Mouse (Mus musculus): ENCODE measurements around the gene Rpl13a. TPM values are rescaled to one million over a fixed set of nuclear protein-coding genes. Genes with fewer than 3 reads are reported as not detected.
"Not testable (repeated sequence)": the region's sequence is repeated elsewhere in the genome, so short reads cannot be mapped to it uniquely, and the experiment has no call there.

Gene Rpl13a
- total RNA-seq, 2 experiments from 2014 or later = 3,605 to 4,750 TPM

- ATAC-seq (replicated peaks; ENCODE audit: poor library complexity, severe bottlenecking) = peak; percentile 10
These were observed 7.2 kb downstream of the Rpl13a start for GRCm38 (mm10) chr7:45121404-45121803.

GRCm38 (mm10) chr7:45119780-45120709 lies 8.5 kb downstream of the Rpl13a start:
- ATAC-seq (replicated peaks; ENCODE audit: poor library complexity, severe bottlenecking) = no peak

DNA sequence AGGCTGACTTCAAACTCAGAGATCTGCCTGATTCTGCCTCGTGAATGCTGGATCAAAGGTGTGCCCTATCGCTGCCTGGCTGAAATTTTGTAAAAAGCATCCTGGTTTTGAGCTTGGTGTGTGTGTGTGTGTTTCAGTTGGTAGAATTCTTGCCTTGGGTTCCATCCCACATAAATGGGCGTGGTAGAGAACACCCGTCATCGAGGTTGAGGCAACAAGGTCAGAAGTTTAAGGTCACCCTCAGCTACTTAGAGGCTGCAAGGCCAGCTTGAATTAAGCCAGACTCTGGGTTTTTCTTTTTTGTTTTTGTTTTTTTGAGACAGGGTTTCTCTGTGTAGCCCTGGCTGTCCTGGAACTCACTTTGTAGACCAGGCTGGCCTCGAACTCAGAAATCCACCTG lies 10.2 kb downstream of the Rpl13a start:
- ATAC-seq (replicated peaks; ENCODE audit: poor library complexity, severe bottlenecking) = no peak

DNA sequence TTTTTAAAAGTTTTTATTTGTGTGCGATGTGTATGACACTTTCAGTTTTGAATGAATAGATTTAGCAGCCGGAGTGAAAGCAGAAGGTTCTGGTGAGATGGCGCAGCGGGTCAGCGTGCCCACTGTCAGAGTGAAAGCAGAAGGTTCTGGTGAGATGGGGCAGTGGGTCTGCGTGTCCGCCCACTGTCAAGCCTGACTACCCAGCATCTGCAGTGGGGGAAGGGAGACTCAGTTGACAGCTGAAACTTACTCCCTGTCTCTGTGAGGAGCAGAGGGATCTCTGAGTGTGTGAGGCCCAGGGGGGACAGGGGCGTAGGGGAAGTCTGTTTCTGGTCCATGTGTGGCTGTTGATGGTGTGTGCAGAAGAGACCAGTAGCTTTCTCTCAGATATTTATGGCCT lies 11.0 kb downstream of the Rpl13a start:
- no peak for ATAC-seq (replicated peaks; ENCODE audit: poor library complexity, severe bottlenecking)

DNA sequence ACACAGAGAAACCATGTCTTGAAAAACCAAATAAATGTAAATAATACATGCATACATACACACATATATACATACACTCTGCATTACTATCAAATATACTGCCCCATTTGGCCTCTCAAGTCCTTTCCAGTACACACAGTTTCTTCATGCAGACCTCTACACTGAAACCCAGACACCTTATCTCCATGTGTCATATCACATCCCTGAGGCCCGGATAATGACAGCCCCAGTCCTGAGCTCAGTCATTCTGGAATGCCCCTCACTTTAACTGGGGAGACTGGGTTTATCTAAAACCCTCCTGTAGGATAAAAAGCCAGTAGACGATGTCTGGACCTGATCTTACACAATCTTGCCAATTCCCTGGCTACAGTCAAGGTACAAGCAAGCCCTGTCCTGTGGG lies 15.1 kb downstream of the Rpl13a start:
- no peak for ATAC-seq (replicated peaks; ENCODE audit: poor library complexity, severe bottlenecking)

DNA sequence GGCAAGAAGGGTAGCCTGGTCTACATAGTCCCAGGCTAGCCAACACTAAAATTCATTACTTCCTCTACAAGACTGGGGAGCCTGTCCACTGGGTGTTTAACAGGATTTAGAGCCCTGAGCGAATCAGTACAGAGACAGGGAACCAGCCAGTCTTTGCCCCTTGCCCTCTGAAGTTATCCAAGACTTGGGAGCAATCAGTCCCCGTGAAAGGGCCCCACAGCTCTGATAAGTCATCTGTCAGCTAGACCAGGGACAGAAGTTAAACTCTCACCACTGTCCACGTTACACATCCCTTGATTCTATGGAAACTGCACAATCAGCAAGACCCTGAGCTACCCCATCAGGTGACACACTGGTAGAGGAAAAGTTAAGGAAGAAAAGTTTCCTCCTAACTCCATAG lies 16.0 kb downstream of the Rpl13a start:
- ATAC-seq (replicated peaks; ENCODE audit: poor library complexity, severe bottlenecking) = no peak

DNA sequence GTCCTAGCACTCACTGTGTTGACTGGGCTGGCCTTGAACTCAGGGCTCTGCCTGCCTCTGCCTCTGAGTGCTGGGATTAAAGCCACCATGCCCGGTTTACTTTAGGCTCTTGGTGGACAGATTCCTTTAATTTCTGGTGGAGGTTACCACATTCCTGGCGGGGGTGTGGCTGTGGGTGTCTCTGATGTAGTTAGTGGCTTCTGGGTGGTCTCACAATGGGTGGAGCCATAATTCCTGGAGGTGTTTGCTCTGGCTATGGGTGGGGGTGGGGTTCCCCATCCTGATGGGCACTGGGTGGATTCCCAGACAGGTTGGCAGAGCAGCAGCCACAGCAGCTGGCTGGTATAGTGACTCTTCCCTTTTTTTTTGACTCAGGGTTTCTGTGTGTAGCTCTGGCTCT lies 16.6 kb downstream of the Rpl13a start:
- peak; percentile 30; the same call in 1 of the 2 replicates for ATAC-seq (replicated peaks; ENCODE audit: poor library complexity, severe bottlenecking)

DNA sequence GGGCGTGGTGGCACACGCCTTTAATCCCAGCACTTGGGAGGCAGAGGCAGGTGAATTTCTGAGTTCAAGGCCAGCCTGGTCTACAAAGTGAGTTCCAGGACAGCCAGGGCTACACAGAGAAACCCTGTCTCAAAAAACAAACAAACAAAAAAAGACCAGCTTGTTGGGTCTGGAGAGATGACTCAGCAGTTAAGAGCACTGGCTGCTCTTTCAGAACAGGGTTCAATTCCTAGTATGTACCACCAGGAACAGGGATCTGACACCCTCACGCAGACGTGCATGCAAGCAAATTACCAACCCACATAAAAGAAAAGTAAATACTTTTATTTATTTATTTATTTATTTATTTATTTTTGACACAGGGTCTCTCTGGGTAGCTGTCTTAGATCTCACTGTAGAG lies 18.5 kb downstream of the Rpl13a start:
- ATAC-seq (replicated peaks; ENCODE audit: poor library complexity, severe bottlenecking) = not testable (repeated sequence)

DNA sequence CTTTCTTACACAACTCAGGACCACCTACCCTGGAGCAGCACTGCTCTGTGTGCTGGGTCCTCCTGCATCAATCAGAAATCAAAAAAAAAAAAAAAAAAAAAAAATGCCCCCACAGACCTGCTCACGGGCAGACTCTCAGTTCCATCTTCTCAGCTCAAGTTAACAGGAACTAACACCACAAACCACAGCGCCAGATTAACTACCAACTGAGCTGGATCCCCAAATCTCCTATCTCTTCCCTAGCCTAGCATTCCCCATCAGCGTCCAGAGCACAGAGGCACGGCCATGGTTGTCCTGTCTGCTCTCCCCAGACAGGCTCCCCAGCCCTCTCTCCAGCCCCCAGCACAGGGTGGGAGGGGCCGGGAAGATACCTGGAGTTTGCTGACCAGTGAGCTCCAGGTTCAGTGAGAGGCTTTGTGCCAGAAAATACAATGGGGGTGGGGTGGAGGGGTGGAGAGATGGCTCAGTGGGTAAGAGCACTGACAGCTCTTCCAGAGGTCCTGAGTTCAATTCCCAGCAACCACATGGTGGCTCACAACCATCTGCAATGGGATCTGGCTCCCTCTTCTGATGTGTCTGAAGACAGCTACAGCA lies 21.4 kb downstream of the Rpl13a start:
- peak; percentile 41 for ATAC-seq (replicated peaks; ENCODE audit: poor library complexity, severe bottlenecking)

DNA sequence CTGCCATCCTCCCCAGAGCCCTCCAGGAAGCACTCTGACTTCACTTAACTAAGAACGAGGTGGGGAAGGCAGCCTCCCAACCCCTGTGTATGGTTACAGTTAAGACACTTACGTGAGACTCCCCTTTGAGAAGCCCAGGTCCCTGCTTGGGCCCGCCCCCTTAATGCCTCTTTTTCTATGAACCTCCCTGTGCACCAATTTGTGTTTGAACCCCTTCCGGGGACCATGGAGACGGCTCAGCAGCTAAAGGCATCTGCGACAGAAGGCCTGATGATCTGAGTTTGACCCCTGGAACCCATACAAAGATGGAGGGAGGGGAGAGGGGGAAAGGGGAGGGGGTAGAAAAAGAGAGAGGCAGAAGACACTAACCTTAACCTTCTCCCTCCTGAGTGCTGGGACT lies 22.1 kb downstream of the Rpl13a start:
- no peak for ATAC-seq (replicated peaks; ENCODE audit: poor library complexity, severe bottlenecking)

DNA sequence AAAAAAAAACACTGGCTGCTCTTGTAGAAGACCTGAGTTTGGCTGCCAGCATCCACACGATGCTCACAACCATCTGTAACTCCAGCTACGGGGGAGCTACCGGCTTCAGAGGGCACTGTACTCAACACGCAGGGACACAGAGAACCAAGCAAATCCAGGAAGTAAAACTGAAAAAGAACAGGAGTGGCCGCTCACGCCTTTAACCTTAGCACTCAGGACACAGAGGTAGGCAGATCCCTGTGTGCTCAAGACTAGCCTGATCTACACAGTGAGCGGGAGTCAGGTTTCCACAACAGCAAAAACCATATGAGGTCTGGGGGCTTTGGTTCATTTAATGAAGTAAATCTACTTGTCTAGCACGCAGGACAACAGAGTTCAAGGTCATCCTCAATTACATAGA lies 23.1 kb downstream of the Rpl13a start:
- no peak for ATAC-seq (replicated peaks; ENCODE audit: poor library complexity, severe bottlenecking)

GRCm38 (mm10) chr7:45104941-45105340 lies 23.6 kb downstream of the Rpl13a start:
- ATAC-seq (replicated peaks; ENCODE audit: poor library complexity, severe bottlenecking) = no peak

GRCm38 (mm10) chr7:45103652-45104180 lies 24.8 kb downstream of the Rpl13a start, which contains the start of gene Fcgrt:
Gene Fcgrt, minus strand, starts transcription at chr7:45103851.
- ATAC-seq (replicated peaks; ENCODE audit: poor library complexity, severe bottlenecking) = peak; percentile 83

DNA sequence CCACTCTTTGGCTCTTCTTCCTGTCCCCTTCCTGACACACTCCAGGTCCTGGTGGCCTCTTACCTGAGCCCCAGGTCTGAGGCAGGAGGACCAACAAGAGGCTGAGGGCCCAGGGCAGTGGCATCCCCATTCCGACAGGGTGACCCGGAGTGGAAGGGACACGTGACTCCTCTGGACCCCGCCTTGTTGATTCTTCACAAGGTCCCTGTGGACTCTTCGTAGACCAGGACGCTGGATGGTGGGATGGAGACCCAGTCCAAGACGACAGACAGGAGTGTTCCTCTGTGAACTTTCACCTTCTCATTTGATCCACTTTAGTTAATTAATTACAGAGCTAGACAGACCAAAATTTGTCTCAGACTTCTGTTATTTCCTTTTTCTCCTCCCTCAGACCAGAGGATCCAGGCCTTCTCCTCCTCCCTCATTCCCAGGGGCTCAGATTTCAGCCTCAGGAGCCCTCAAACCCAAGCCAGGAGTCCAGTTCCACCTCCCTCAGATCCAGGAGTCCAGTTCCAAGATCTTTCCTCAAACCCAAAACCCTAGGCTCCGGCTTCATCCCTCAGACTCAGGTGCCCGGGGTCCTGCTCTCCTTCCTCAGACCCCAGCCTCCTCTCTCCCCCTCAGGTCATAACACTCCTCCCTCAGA lies 25.5 kb downstream of the Rpl13a start:
- no peak for ATAC-seq (replicated peaks; ENCODE audit: poor library complexity, severe bottlenecking)

GRCm38 (mm10) chr7:45102441-45102840 lies 26.1 kb downstream of the Rpl13a start:
- no peak for ATAC-seq (replicated peaks; ENCODE audit: poor library complexity, severe bottlenecking)

- no peak for ATAC-seq (replicated peaks; ENCODE audit: poor library complexity, severe bottlenecking)
These were observed 28.5 kb downstream of the Rpl13a start for GRCm38 (mm10) chr7:45100046-45100445.

DNA sequence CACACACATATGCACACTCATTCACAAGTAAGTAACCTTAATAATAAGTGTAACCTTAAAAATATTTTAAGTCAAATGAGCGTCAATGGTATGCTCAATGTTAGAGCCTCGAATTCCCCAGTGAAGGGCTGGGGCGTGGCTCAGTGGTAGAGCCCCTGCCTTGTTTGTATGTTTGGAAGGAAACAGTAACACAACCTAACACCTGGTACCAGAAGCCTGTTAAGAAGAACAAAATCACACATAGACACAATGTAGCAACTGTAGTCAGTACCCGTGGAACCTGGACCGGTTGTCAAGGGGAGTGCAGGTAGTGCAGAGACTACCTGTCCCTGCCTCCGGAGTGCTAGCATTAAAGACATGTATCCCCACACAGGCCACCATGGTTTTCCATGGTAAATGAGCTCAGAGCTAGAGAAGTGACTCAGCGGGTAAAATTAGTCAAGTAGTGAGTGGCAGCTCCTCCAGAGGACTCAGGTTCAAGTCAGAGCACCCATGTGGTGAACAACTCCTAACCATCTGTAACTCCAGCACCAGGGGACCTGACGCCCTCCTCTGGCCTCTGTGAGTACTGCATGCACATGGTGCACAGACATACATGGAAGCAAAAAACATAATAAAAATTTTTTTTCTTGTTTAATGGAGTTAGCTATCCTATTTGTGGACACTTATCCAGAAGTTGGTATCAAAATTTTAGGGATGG lies 29.9 kb downstream of the Rpl13a start:
- ATAC-seq (replicated peaks; ENCODE audit: poor library complexity, severe bottlenecking) = no peak

- no peak for ATAC-seq (replicated peaks; ENCODE audit: poor library complexity, severe bottlenecking)
These were observed 31.1 kb downstream of the Rpl13a start for GRCm38 (mm10) chr7:45097479-45097878.

DNA sequence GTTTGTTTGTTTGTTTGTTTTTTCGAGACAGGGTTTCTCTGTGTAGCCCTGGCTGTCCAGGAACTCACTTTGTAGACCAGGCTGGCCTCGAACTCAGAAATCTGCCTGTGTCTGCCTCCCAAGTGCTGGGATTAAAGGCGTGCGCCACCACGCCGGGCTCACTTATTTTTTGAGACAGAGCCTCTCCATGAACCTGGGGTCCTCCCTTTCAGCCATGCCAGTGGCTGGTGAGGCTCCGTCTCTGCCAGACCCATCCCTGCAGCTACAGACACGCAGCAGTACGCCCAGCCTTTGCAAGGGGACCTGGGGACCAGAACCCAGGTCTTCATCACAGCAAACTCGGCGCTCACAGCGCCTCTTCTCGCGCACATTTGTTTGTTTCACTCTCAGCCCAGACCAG lies 32.6 kb downstream of the Rpl13a start:
- ATAC-seq (replicated peaks; ENCODE audit: poor library complexity, severe bottlenecking) = not testable (repeated sequence)

DNA sequence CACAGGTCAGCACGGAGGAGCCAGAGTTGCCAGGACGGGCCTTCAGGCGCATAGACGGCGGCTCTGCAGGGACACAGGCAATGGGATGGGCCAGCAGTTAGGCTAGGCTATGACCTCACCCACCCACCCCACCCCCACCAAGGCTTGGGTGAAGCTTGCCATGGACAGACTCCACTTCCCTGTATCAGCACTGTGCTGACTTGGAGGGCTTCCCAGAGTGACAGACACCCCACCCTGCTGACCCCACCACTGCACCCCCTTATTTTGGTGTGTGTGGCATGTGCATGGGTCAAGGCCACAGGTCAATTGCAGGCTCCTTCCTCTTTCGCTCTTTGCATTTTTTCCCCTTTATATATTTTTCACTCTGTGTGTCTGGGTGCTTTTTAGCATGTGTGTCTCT lies 33.2 kb downstream of the Rpl13a start:
- ATAC-seq (replicated peaks; ENCODE audit: poor library complexity, severe bottlenecking) = peak; percentile 12
